ENCODE assay signal across 25 mouse cellular contexts in the genomic region with DNA sequence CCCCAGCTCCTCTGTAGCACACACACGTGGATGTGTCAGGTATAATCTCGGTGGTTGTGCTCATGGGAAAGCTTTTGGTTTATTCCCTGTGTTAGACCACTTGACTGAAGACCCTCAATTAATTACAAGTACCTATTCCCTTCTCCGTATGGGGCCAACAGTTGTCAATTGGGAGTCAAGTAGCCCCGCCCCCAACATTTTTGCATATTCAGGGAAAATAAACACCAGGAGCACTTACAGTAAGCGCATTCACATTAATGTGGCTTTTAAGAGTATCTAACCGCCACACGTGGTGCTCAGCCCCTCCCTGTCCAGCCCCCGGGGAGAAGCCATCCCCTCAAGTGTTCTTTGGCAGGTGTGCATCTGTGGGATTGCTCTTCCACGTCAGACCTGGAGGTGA.
"Had no signal": no experiment of that assay in that cellular context is flagged by ENCODE, and none has a peak within 500 bp of the region (broad histone marks: within the 10 kb centered on the region; RNA-seq: fewer than 3 reads in every experiment).

No protein-coding gene starts in this region.

- H3K27ac ChIP-seq: heart, embryonic 13.5 days; heart, embryonic 15.5 days; hindbrain, embryonic 13.5 days; hindbrain, embryonic 15.5 days; hindbrain, postnatal 0 days; layer of hippocampus, adult 2 months; limb, embryonic 13.5 days; limb, embryonic 15.5 days; liver, embryonic 12.5 days; liver, embryonic 14.5 days had no signal

- H3K4me2 ChIP-seq: heart, embryonic 11.5 days; heart, embryonic 13.5 days; heart, embryonic 15.5 days; hindbrain, embryonic 13.5 days; hindbrain, embryonic 15.5 days; limb, embryonic 13.5 days; limb, embryonic 15.5 days; liver, embryonic 12.5 days had no signal

- H3K9me3 ChIP-seq: heart, embryonic 13.5 days; heart, embryonic 15.5 days; hindbrain, embryonic 13.5 days; hindbrain, embryonic 15.5 days; limb, embryonic 13.5 days; limb, embryonic 15.5 days; liver, embryonic 12.5 days had no signal

- H3K27me3 ChIP-seq: hindbrain, embryonic 15.5 days; limb, embryonic 15.5 days had no signal

- DNase-seq: gastrocnemius, postnatal 14 days; gastrocnemius, postnatal 36 days; heart, adult 18-20 months; heart, postnatal 14 days; heart, postnatal 36 days; kidney, adult 11 months; kidney, adult 2 months; kidney, adult 9 months; kidney, postnatal 10 days; kidney, postnatal 25 days; kidney, postnatal 4 days; layer of hippocampus, postnatal 36 days; left cerebral cortex, postnatal 4 days had no signal

- H3K4me1 ChIP-seq: heart, embryonic 13.5 days; heart, embryonic 15.5 days; limb, embryonic 13.5 days; liver, embryonic 12.5 days had no signal

- ATAC-seq: hindbrain, postnatal 0 days; intestine, embryonic 16.5 days; liver, embryonic 12.5 days had no signal

- H3K4me3 ChIP-seq: heart, embryonic 13.5 days; heart, embryonic 15.5 days; hindbrain, embryonic 13.5 days; hindbrain, embryonic 15.5 days; layer of hippocampus, adult 2 months; limb, embryonic 13.5 days; limb, embryonic 15.5 days; liver, embryonic 12.5 days had no signal

- H3K9ac ChIP-seq: heart, embryonic 13.5 days; heart, embryonic 15.5 days; hindbrain, embryonic 13.5 days; hindbrain, embryonic 15.5 days; limb, embryonic 13.5 days; limb, embryonic 15.5 days; liver, embryonic 12.5 days; liver, embryonic 14.5 days had no signal

- H3K36me3 ChIP-seq: heart, embryonic 13.5 days; heart, embryonic 15.5 days; hindbrain, embryonic 13.5 days; hindbrain, embryonic 15.5 days; limb, embryonic 13.5 days; limb, embryonic 15.5 days; liver, embryonic 12.5 days had no signal
